Mouse (Mus musculus): ENCODE measurements around the gene Cpeb1.

GRCm38 (mm10) chr7:81454331-81455039 lies 780 bp downstream of the Cpeb1 start:
- TF ChIP-seq CTCF (IDR thresholded peaks at IDR 0.05; ENCODE audit: low read depth): no peak
- TF ChIP-seq EP300 (IDR thresholded peaks at IDR 0.05; ENCODE audit: low read depth): no peak

Measured in liver, embryonic 14.5 days (tissue).